ENCODE assay signal across 35 mouse cellular contexts in genomic region chr14:79856245-79856644, GRCm38 (mm10).
"Had no signal": no experiment of that assay in that cellular context is flagged by ENCODE, and none has a peak within 500 bp of the region (broad histone marks: within the 10 kb centered on the region; RNA-seq: fewer than 3 reads in every experiment).

No protein-coding gene starts in this region.

- DNase-seq: heart, postnatal 10 days; heart, postnatal 14 days; heart, postnatal 36 days; heart, postnatal 4 days; kidney, adult 11 months; kidney, adult 18-20 months; kidney, adult 2 months; kidney, adult 8-10 months; kidney, adult 9 months; kidney, postnatal 10 days; kidney, postnatal 14 days; kidney, postnatal 25 days; kidney, postnatal 36 days; kidney, postnatal 4 days; layer of hippocampus, adult 9-11 months; layer of hippocampus, postnatal 36 days had no signal

- H3K27me3 ChIP-seq: heart, embryonic 12.5 days; heart, embryonic 13.5 days; heart, embryonic 15.5 days; hindbrain, embryonic 12.5 days; hindbrain, embryonic 13.5 days; hindbrain, embryonic 15.5 days; intestine, embryonic 15.5 days; kidney, embryonic 15.5 days had no signal

- H3K9me3 ChIP-seq: heart, embryonic 12.5 days; heart, embryonic 15.5 days; hindbrain, embryonic 10.5 days; hindbrain, embryonic 12.5 days; hindbrain, embryonic 13.5 days; hindbrain, embryonic 15.5 days; intestine, embryonic 15.5 days; kidney, embryonic 15.5 days had no signal

- ATAC-seq: hindbrain, embryonic 16.5 days; hindbrain, postnatal 0 days; inflammation-experienced regulatory T-cells, adult 6 months; intestine, embryonic 15.5 days; intestine, embryonic 16.5 days; intestine, postnatal 0 days had no signal

- H3K9ac ChIP-seq: heart, embryonic 12.5 days; heart, embryonic 13.5 days; heart, embryonic 15.5 days; hindbrain, embryonic 12.5 days; hindbrain, embryonic 13.5 days; hindbrain, embryonic 14.5 days; hindbrain, embryonic 15.5 days; intestine, embryonic 15.5 days; kidney, embryonic 15.5 days had no signal

- H3K4me2 ChIP-seq: heart, embryonic 11.5 days; heart, embryonic 12.5 days; heart, embryonic 13.5 days; heart, embryonic 15.5 days; hindbrain, embryonic 12.5 days; hindbrain, embryonic 13.5 days; hindbrain, embryonic 14.5 days; hindbrain, embryonic 15.5 days; intestine, embryonic 15.5 days; kidney, embryonic 15.5 days had no signal

- H3K4me3 ChIP-seq: heart, embryonic 12.5 days; heart, embryonic 13.5 days; heart, embryonic 15.5 days; hindbrain, embryonic 10.5 days; hindbrain, embryonic 12.5 days; hindbrain, embryonic 13.5 days; hindbrain, embryonic 15.5 days; intestine, embryonic 15.5 days; kidney, embryonic 15.5 days; layer of hippocampus, adult 2 months; left cerebral cortex, adult 2 months had no signal

- H3K4me1 ChIP-seq: heart, embryonic 12.5 days; heart, embryonic 13.5 days; heart, embryonic 15.5 days; intestine, embryonic 15.5 days had no signal

- H3K27ac ChIP-seq: heart, embryonic 13.5 days; heart, embryonic 15.5 days; hindbrain, embryonic 10.5 days; hindbrain, embryonic 12.5 days; hindbrain, embryonic 13.5 days; hindbrain, embryonic 14.5 days; hindbrain, embryonic 15.5 days; hindbrain, postnatal 0 days; intestine, embryonic 15.5 days; kidney, embryonic 15.5 days; kidney, postnatal 0 days; layer of hippocampus, adult 2 months; left cerebral cortex, adult 2 months had no signal

- H3K36me3 ChIP-seq: heart, embryonic 12.5 days; heart, embryonic 13.5 days; heart, embryonic 15.5 days; hindbrain, embryonic 10.5 days; hindbrain, embryonic 12.5 days; hindbrain, embryonic 13.5 days; hindbrain, embryonic 15.5 days; intestine, embryonic 15.5 days; kidney, embryonic 15.5 days had no signal
